Mouse (Mus musculus): ENCODE results near the gene Tie1. TPM values are rescaled to one million over a fixed set of nuclear protein-coding genes. Genes with fewer than 3 reads are reported as not detected.

Tie1 gene
- total RNA-seq, 2 experiments from 2014 or later = 4.8 to 5.9 TPM

- DNase-seq (ENCODE audit: low spot score in 2 of 2) = no peak
These were observed 12.9 kb downstream of the Tie1 start for GRCm38 (mm10) chr4:118476773-118477530.

GRCm38 (mm10) chr4:118472687-118473086, 17.2 kb downstream of the Tie1 start:
- no peak for DNase-seq (ENCODE audit: low spot score in 2 of 2)

- DNase-seq (ENCODE audit: low spot score in 2 of 2) = no peak
These were observed 18.6 kb downstream of the Tie1 start for GRCm38 (mm10) chr4:118471281-118471680.

GRCm38 (mm10) chr4:118465697-118466163, 24.1 kb downstream of the Tie1 start:
- no peak for DNase-seq (ENCODE audit: low spot score in 2 of 2)

GRCm38 (mm10) chr4:118464956-118465355, 24.9 kb downstream of the Tie1 start:
- peak in 1 of 2 experiments; percentile 10 for DNase-seq (ENCODE audit: low spot score in 2 of 2)

- peak in 1 of 2 experiments; percentile 13 for DNase-seq (ENCODE audit: low spot score in 2 of 2)
These were observed 32.4 kb downstream of the Tie1 start, which contains the start of gene Mpl for GRCm38 (mm10) chr4:118457345-118457975. Mpl (minus strand) TSS chr4:118457513.

GRCm38 (mm10) chr4:118446415-118447153, 43.3 kb downstream of the Tie1 start:
- DNase-seq (ENCODE audit: low spot score in 2 of 2) = peak in 1 of 2 experiments; percentile 16

GRCm38 (mm10) chr4:118445781-118446414, 44.0 kb downstream of the Tie1 start:
- DNase-seq (ENCODE audit: low spot score in 2 of 2) = peak in 1 of 2 experiments; percentile 20

- DNase-seq (ENCODE audit: low spot score in 2 of 2) = no peak
These were observed 44.8 kb downstream of the Tie1 start for GRCm38 (mm10) chr4:118445088-118445487.

- no peak for DNase-seq (ENCODE audit: low spot score in 2 of 2)
These were observed 52.0 kb downstream of the Tie1 start for GRCm38 (mm10) chr4:118437829-118438253.

GRCm38 (mm10) chr4:118436820-118437603, 52.8 kb downstream of the Tie1 start, which contains the start of gene Cdc20:
Cdc20 (minus strand) TSS chr4:118437352.
- DNase-seq (ENCODE audit: low spot score in 2 of 2) = peak; percentile 82 to 91

- no peak for DNase-seq (ENCODE audit: low spot score in 2 of 2)
These were observed 57.5 kb downstream of the Tie1 start for GRCm38 (mm10) chr4:118432332-118432731.

GRCm38 (mm10) chr4:118429215-118429895, 60.5 kb downstream of the Tie1 start:
- no peak for DNase-seq (ENCODE audit: low spot score in 2 of 2)

GRCm38 (mm10) chr4:118428531-118429214, 61.2 kb downstream of the Tie1 start:
- no peak for DNase-seq (ENCODE audit: low spot score in 2 of 2)

- peak; percentile 54 to 71 for DNase-seq (ENCODE audit: low spot score in 2 of 2)
These were observed 62.0 kb downstream of the Tie1 start, which contains the start of gene Elovl1 for GRCm38 (mm10) chr4:118427768-118428451. Elovl1 (plus strand) TSS chr4:118428093.

GRCm38 (mm10) chr4:118427415-118427767, 62.5 kb downstream of the Tie1 start:
- no peak for DNase-seq (ENCODE audit: low spot score in 2 of 2)

- DNase-seq (ENCODE audit: low spot score in 2 of 2) = no peak
These were observed 64.5 kb downstream of the Tie1 start for GRCm38 (mm10) chr4:118425374-118425773.

- no peak for DNase-seq (ENCODE audit: low spot score in 2 of 2)
These were observed 65.2 kb downstream of the Tie1 start for GRCm38 (mm10) chr4:118424541-118425160.
